7 mouse cellular contexts compared by ENCODE assay signal in the genomic region with DNA sequence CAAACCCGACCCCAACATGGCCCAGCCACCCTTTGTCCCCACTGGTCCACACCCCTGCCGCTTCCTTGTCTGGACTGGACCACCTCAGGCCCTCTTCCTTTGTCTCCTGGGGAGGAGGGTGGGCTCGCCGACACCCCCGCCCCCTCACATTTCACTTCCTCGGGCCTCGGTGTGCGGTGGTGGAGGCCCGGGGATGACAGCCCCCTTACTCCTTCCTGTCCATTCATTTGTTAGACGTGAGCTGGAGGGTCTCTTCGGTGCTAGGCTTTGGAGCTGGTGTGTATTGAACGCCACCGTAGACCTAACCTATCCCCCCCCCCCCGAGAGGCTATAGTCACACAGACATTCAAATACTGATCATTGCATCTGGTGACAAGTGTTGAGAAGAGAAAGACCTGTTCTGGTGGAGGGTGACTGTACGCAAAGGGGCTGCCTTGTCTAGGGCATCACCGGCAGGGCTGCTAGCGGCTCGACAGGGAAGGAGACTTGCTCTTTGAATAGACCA. TPM values are rescaled to one million over a fixed set of nuclear protein-coding genes. Genes with fewer than 3 reads are reported as not detected.
DNase-seq lines count a peak whose midpoint lies in the region; ATAC-seq and TF ChIP-seq lines count a peak whose summit lies in the region.

No protein-coding gene starts in this region.

- no peak for TF ChIP-seq CTCF in liver, adult 2 months (IDR thresholded peaks at IDR 0.05; ENCODE audit: low read depth, low read length)

- peak overlapping the region; percentile 95 for H3K9ac ChIP-seq in liver, adult 2 months (ENCODE audit: low read depth, low read length)
- peak overlapping the region; percentile 97 for H3K9ac ChIP-seq in hindbrain, embryonic 13.5 days

- peak overlapping the region; percentile 97 for H3K4me3 ChIP-seq in liver, adult 2 months (ENCODE audit: insufficient read depth, low read depth, low read length)
- peak overlapping the region; percentile 98 for H3K4me3 ChIP-seq in brown adipose tissue, adult 24 weeks (ENCODE audit: insufficient read depth, low read depth, low read length)
- peak overlapping the region; percentile 94 for H3K4me3 ChIP-seq in hindbrain, embryonic 13.5 days

- H3K27ac ChIP-seq in liver, adult 2 months (replicated peaks; ENCODE audit: insufficient read depth, low read depth, low read length) = no peak overlapping the region; the same call in 1 of the 2 replicates
- no peak overlapping the region for H3K27ac ChIP-seq in brown adipose tissue, adult 24 weeks (replicated peaks; ENCODE audit: low read depth, low read length)
- peak overlapping the region; percentile 87 for H3K27ac ChIP-seq in hindbrain, embryonic 13.5 days

- 3% methylated on average over 18 of the region's 18 CpGs for WGBS in liver, adult 2 months
- 1% methylated on average over 18 of the region's 18 CpGs for WGBS in hindbrain, embryonic 13.5 days

- intact Hi-C loops in left cerebral cortex, postnatal 14 days (cut with DNase I) = no loop called here

- H3K9me3 ChIP-seq in hindbrain, embryonic 13.5 days = no peaks in the 10 kb centered on the region

- no peaks in the 10 kb centered on the region for H3K36me3 ChIP-seq in liver, adult 2 months (ENCODE audit: control insufficient read depth, insufficient read depth, low read length)
- no peaks in the 10 kb centered on the region for H3K36me3 ChIP-seq in hindbrain, embryonic 13.5 days

- peaks cover 5% of the 10 kb centered on the region for H3K4me1 ChIP-seq in liver, adult 2 months (ENCODE audit: control insufficient read depth, insufficient read depth, low read length)
- H3K4me1 ChIP-seq in brown adipose tissue, adult 24 weeks (ENCODE audit: control insufficient read depth, insufficient read depth, insufficient read length, low read length) = peaks cover 21% of the 10 kb centered on the region
- H3K4me1 ChIP-seq in hindbrain, embryonic 13.5 days (replicated peaks) = peaks cover 51% of the 10 kb centered on the region

- TF ChIP-seq POLR2A in liver, adult 2 months (IDR thresholded peaks at IDR 0.05; ENCODE audit: extremely low read depth, insufficient read depth, low read length) = no peak

- H3K79me2 ChIP-seq in liver, adult 2 months (ENCODE audit: control insufficient read depth, insufficient read depth, low read length) = peaks cover 30% of the 10 kb centered on the region

- H3K4me2 ChIP-seq in hindbrain, embryonic 13.5 days = peak overlapping the region; percentile 78

- no peak for DNase-seq in liver, adult 2 months (ENCODE audit: extremely low read depth, low read depth, low spot score)
- DNase-seq in liver = no peak
- peak; percentile 42 for DNase-seq in thymus, postnatal 25 days
- DNase-seq in left cerebral cortex, postnatal 14 days (ENCODE audit: low spot score in 2 of 2) = no peak

- peak; percentile 67 for ATAC-seq in hindbrain, embryonic 13.5 days (ENCODE audit: low FRiP score)
- peak; percentile 22 for ATAC-seq in megakaryocyte-erythroid progenitor cell, adult 5-6 weeks (replicated peaks; ENCODE audit: low FRiP score, low TSS enrichment, poor library complexity, severe bottlenecking)

- no peaks in the 10 kb centered on the region for H3K27me3 ChIP-seq in liver, adult 2 months (ENCODE audit: control insufficient read depth, insufficient read depth, low read length)
- H3K27me3 ChIP-seq in hindbrain, embryonic 13.5 days = no peaks in the 10 kb centered on the region

RNA-seq across cellular contexts. Expression of a gene that starts 0.9 kb away (rescaled TPM):
- total RNA-seq in liver, adult 2 months (2014; rRNA removed) = 6.5 and 7.9 TPM in 2 replicates
- 17.3 and 20.2 TPM in 2 replicates for polyA plus RNA-seq in liver, adult 2 months (2012; rRNA removed)
- polyA plus RNA-seq in brown adipose tissue, adult 24 weeks (2012; ENCODE audit: insufficient read depth, insufficient read length, missing spikeins) = 7.6 and 16.2 TPM in 2 replicates
- 96.3 and 98.0 TPM in 2 replicates for polyA plus RNA-seq in hindbrain, embryonic 13.5 days (2015; fragmentation: Nextera tagmentation; extraction: Ambion mirVana)
- 24.3 and 29.1 TPM in 2 replicates for total RNA-seq in megakaryocyte-erythroid progenitor cell, adult 5-6 weeks (2014; fragmentation: Nextera tagmentation)
- 31.9 and 56.4 TPM in 2 replicates for total RNA-seq in megakaryocyte-erythroid progenitor cell, adult 5-6 weeks (2017)
- 10 to 100 TPM; 62.3 to 66.7 TPM for total RNA-seq in left cerebral cortex, postnatal 14 days (2021)
